Mouse (Mus musculus) neural tube, embryonic 10.5 days (tissue): ENCODE measurements around the gene Spsb2.
"Not testable (repeated sequence)": the region's sequence is repeated elsewhere in the genome, so short reads cannot be mapped to it uniquely, and the experiment has no call there.

Source experiments
- DNase-seq: peaks from one replicate; pipeline ENCODE4 v3.0.0-alpha.2; 2017; ENCODE audit warnings: low spot score; ENCODE audit errors: extremely low spot score

Gene Spsb2

DNA sequence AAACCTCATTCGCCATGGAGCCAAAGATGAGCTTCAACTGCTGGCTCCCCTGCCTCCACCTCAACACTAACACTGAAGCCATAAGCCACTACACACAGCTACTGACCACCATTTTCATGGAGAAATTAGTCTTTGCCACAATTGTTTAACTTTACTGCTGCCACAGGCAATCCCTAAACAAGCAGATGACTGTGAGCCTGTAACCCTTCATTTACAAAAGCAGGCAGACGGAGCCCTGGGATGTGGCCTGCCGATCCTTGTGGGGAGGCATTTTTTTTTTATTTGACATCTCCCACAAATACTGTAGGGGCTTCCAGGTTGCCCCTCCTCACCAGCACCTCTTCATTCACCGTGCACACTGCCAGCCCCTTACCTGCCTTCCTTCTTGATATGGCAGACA, 8.2 kb downstream of the Spsb2 start:
- DNase-seq, result no peak

- no peak for DNase-seq
Observed at GRCm38 (mm10) chr6:124817125-124817524, 8.7 kb downstream of the Spsb2 start.

GRCm38 (mm10) chr6:124817563-124817962, 9.1 kb downstream of the Spsb2 start:
- no peak for DNase-seq

- no peak for DNase-seq
Observed at GRCm38 (mm10) chr6:124817971-124818370, 9.5 kb downstream of the Spsb2 start.

DNA sequence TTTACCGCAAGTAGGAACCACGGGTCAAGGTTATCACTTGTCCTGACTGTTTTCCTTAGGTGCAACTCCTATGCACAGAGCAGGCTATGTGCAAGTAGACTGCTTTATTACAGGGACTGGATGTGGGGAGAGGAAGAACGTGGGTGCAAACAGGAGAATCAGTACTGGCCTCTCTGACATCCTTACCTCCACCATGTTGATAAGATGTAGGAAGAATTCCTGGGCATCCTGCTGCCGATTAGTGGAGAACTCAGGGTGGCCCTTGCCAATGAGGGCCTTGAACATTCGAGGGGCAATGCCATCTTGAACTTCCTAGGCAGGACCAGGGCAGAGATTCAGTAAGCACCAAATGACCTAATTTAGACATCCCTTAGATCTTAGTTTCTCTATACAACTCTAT, 12.4 kb downstream of the Spsb2 start:
- DNase-seq, result no peak

DNA sequence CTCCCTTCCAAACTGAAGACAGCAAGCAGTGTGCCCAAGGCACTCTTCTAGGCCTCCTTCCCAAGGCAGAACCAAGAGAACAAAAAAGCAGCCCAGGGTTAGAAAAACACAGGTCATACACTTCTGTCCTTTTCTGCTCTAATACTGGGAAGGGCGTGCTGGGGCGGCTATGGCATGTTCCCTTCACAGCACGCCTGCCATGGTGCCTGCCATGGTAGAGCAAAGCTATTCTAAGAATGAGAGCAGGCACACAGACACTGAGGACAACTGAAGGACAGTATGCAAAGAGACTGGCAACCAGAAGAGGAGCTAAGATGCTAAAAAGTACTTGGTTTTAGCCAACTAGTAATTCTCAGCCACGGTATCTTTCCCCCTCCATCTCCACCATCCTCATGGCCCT, 13.6 kb downstream of the Spsb2 start:
- no peak for DNase-seq

- peak; percentile 35 for DNase-seq
Observed at GRCm38 (mm10) chr6:124828101-124828592, 19.7 kb downstream of the Spsb2 start.

GRCm38 (mm10) chr6:124828868-124829798, 20.7 kb downstream of the Spsb2 start, which contains the start of the genes Usp5 and Cdca3:
Usp5 (minus strand) TSS chr6:124829484.
Cdca3 (plus strand) TSS chr6:124829547.
- peak; percentile 98 for DNase-seq

DNA sequence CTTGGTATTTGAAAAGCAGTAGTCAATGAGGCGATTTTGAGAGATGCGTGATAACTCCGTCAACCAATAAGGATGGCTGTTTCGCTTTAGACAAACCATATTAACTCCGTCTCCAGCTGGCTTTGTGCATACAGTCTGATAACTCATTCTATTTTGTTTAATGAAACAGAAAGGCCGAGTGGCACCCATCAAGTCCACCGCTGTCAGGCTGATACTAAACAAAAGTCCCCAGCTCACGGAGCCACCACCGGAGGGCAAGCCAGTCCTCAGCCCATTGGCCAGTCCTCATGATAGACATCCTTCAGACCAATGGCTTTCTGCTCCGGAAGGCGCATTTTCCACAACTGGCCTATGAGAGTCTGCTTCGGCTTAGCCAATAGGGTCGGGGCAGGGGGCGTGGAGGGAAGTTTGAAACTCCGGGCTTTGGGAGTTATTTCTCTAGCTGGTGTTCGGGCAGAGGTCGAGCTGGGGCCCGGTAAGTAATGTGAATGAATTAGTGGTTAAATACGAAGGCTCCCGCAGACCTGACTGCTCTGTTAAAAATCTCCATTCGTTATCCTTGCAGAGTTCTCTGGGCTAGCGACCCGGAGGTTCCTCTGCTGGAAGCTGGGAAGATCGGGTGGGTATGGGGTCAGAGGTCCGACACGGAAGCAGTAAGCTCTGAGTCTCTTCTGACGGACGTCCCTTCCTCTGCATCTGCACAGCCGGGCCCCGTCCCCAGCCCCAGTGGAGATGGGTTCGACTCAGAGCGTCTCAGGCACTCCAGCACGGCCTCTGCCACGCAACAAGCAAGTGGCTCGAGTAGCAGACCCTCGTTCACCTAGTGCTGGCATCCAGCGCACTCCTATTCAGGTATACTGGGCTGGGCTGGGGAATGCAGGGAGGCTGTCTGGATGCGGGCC, 21.6 kb downstream of the Spsb2 start:
- peak; percentile 87 for DNase-seq

DNA sequence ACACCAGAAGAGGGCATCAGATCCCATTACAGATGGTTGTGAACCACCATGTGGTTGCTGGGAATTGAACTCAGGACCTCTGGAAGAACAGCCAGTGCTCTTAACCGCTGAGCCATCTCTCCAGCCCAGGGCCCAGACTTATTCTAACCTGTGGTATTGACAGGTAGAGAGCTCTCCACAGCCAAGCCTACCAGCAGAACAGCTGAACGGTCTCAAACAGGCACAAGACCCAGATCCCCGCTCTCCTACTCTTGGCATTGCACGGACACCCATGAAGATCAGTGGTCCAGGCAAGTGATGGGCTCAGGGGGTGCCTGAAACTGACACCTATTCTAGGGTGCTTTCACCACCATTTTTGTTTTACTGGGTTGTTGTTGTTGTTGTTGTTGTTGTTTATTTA, 22.7 kb downstream of the Spsb2 start:
- not testable (repeated sequence) for DNase-seq

DNA sequence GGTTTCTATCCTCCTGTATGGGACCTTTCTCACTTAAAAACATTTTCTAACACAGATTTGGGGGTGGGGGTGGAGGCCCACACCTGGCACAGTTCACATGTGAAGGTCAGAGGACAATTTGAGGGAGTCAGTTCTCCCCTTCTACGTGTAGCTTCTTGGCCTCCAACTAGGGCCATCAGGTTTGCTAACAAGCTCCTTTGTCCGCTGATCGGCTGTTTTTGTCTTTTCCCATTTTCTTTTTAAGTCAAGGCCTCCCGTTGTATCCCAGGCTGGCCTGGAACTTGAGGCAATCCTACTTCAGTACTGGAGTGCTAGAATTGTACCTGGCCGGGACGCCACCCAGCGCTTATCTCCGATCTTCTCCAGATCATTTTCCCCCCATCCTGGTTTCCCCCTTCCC, 23.2 kb downstream of the Spsb2 start:
- no peak for DNase-seq

GRCm38 (mm10) chr6:124834512-124835081, 26.1 kb downstream of the Spsb2 start:
- no peak for DNase-seq

GRCm38 (mm10) chr6:124835531-124835930, 27.1 kb downstream of the Spsb2 start:
- DNase-seq, result no peak

GRCm38 (mm10) chr6:124836411-124836810, 27.9 kb downstream of the Spsb2 start:
- DNase-seq, result no peak

GRCm38 (mm10) chr6:124839805-124840204, 31.3 kb downstream of the Spsb2 start:
- no peak for DNase-seq

DNA sequence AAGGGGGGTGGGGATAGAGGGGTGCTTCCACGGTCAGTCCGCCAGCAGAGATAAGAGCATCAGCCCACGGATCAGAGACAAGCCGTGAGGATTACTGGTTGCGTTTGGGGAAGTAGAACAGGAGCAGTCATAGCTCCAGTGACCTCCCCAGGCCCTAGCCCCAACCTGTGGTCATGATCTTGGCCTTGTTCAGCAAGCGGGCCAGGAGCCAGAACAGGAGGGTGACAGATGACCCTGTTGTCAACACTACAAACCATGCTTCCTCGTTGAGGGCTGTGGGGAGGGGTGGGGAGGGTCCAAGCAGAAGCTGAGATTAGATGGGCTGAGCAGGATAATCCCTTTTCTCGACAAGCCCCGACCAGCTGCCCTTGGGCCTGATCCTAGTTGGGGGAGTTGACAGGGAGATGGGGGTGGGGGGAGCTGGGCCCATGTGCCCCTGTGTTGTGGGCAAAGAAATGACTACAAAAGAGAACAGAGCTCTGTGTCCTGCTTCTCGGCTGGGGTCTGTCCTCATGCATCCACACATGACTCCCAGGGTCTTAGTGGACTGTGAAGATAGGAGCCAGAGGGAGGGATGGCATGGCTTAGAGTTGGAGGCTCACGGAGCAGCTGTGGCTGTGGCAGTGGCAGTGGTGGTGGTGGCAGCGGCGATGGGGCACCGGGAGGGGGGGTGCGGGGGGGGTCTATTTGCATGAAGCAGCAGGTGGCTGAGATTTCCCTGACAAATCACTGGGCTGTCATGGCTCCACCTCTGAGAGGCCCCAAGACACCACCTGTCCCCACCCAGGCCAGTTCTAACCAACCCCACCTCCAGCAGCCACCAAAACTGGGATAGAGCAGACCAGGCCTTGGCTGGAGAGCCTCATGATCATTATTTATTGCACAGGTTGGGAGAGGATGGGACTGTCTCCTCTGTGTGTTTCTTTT, 32.0 kb downstream of the Spsb2 start, which contains the start of gene Gnb3:
TSS of gene Gnb3 (minus strand) at position 35 of the 927 bp plus-strand sequence.
- DNase-seq, result no peak

- DNase-seq, result peak; percentile 100
Observed at GRCm38 (mm10) chr6:124847305-124847704, 38.8 kb downstream of the Spsb2 start.

DNA sequence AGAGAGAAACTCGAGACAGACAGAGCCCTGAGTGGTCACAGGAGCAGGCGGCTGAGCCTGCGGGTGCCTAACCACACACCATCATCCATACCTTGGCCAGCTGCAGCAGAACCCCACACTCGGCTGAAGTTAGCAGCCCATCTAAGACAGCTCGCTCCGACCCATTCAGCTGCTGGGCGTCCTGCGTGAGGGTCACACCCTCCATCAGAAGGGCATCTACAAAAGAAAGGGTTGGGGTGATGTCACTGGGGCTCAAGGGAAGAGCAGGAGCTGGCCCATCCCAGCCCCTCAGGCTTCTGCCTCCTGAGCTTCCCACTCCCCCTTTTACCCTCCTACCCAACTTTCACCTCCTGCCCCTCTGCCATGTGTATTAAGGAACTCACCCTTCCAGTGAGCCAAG, 42.1 kb downstream of the Spsb2 start:
- no peak for DNase-seq

- no peak for DNase-seq
Observed at GRCm38 (mm10) chr6:124854647-124855046, 46.2 kb downstream of the Spsb2 start.

DNA sequence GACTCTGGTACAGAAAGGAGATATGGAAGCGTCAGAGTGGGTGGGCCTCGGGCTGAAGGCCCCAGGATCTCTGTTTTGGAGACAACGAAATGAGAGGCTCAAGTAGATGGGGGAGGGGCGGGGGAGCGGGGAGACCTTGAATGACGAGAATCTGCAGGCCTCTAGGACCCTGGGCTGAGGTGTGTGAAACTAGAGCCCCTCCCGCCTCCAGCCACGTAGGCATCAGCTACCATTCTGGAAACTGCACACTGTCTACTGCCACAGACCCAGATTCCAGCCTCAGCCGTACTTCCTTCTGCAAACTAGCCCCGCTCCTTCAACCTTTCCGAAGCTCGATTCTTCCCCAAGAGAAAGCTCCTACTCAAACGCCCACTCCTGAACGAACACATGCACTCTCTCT, 47.9 kb downstream of the Spsb2 start:
- peak; percentile 56 for DNase-seq
